Mouse (Mus musculus): ENCODE measurements at regions not wholly inside any gene's neighbourhood (a gene's known extent, or its start where the extent isn't known, plus 50 kb on each side); places are given as distances from the start of the nearest gene placed in this dataset.

DNA sequence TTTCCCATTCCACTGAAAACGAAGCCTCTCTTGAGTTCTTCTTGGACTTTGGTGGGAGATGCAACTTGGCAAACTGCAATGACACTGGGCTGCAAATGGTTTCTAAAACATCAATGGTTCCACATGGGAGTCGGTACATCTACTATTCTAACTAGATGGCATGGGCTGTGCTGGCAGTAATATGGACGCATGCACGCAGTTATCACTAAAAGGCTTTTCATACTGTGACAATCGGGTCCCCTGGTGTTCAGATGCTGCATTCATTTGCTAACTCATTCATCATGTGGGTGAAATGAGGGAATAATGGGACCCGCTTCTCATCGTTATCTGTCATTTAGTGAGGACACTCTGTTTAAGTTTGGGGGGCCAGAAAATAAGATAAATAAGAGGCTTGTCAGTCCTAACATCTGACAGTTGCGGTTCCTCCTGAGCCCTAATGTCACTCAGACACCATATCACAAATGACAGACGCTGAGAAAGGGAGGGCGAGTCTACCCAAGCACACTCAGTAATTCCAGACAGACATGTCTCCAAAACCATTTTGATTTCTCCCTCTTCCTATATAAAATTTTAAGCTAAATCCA is 553.5 kb downstream of the Rps29 start:
- Histone ChIP-seq H3K4me3 (replicated peaks in 1 of 3; ENCODE audit: low read depth in 2 of 3, low read length in 2 of 3, poor library complexity in 1 of 3) (no peak overlapping the region), H3K4me2 (ENCODE audit: insufficient read depth, low read depth, poor library complexity, severe bottlenecking) (no peak overlapping the region), H3K36me3 (replicated peaks in 1 of 2; ENCODE audit: control insufficient read depth in 1 of 2, insufficient read depth in 1 of 2, low read length in 1 of 2) (no peaks in the 10 kb centered on the region), H3K9ac (ENCODE audit: insufficient read depth, low read depth) (no peak overlapping the region), H3K27ac (ENCODE audit: insufficient read depth, low read depth) (no peak overlapping the region), H3K27me3 (replicated peaks) (no peaks in the 10 kb centered on the region), H3K9me3 (replicated peaks; ENCODE audit: low read length) (no peaks in the 10 kb centered on the region), H3K79me2 (replicated peaks; ENCODE audit: control insufficient read depth, extremely low read depth, insufficient read depth, poor library complexity, severe bottlenecking) (no peaks in the 10 kb centered on the region), H3K4me1 (ENCODE audit: control insufficient read depth in 1 of 2, insufficient read depth in 2 of 2) (no peaks in the 10 kb centered on the region)
- TF ChIP-seq PAX5 (IDR thresholded peaks at IDR 0.05; ENCODE audit: low read length) (no peak), RCOR1 (conservative IDR thresholded peaks at IDR 0.05; ENCODE audit: low read depth, low read length) (no peak), ETS1 (conservative IDR thresholded peaks at IDR 0.05; ENCODE audit: low read depth, low read length) (no peak), UBTF (IDR thresholded peaks at IDR 0.05; ENCODE audit: low read depth, low read length) (no peak), BHLHE40 (IDR thresholded peaks at IDR 0.05; ENCODE audit: low read depth, low read length) (no peak), ZMIZ1 (IDR thresholded peaks at IDR 0.05; ENCODE audit: low read depth, low read length) (no peak), GABPA (IDR thresholded peaks at IDR 0.05; ENCODE audit: insufficient replicate concordance, low read depth, low read length) (no peak), ELF1 (IDR thresholded peaks at IDR 0.05; ENCODE audit: low read depth, low read length) (no peak), TCF12 (IDR thresholded peaks at IDR 0.05; ENCODE audit: low read depth, low read length) (no peak), IRF4 (IDR thresholded peaks at IDR 0.05; ENCODE audit: low read depth, low read length) (no peak), POLR2AphosphoS2 (IDR thresholded peaks at IDR 0.05; ENCODE audit: low read depth, low read length) (no peak), TBP (conservative IDR thresholded peaks at IDR 0.05; ENCODE audit: low read depth, low read length) (no peak), JUN (IDR thresholded peaks at IDR 0.05; ENCODE audit: insufficient read depth, low read depth, low read length) (no peak), MAX (IDR thresholded peaks at IDR 0.05; ENCODE audit: low read length) (no peak), E2F4 (IDR thresholded peaks at IDR 0.05; ENCODE audit: insufficient replicate concordance, low read depth, low read length) (no peak), CTCF (conservative IDR thresholded peaks at IDR 0.05 in 1 of 2, IDR thresholded peaks at IDR 0.05 in 1 of 2; ENCODE audit: low read depth in 2 of 2, low read length in 2 of 2) (no peak)
- dilution Hi-C loops (cut with MboI; ENCODE audit: extremely low pct_ligation_motif_present, extremely low pct_unique_long_range_greater_than_20kb, low sequenced_read_pairs), result no loop called here
- in situ Hi-C loops (cut with MboI; ENCODE audit: low pct_ligation_motif_present, low pct_unique_long_range_greater_than_20kb, low sequenced_read_pairs), result no loop called here
- no peak for DNase-seq (ENCODE audit: extremely low read depth)

GRCm38 (mm10) chr12:68604524-68605299 is 554.3 kb downstream of the Rps29 start:
- Histone ChIP-seq H3K4me2 (ENCODE audit: insufficient read depth, low read depth, poor library complexity, severe bottlenecking) (no peak overlapping the region), H3K36me3 (replicated peaks in 1 of 2; ENCODE audit: control insufficient read depth in 1 of 2, insufficient read depth in 1 of 2, low read length in 1 of 2) (no peaks in the 10 kb centered on the region), H3K27ac (ENCODE audit: insufficient read depth, low read depth) (no peak overlapping the region), H3K4me3 (replicated peaks in 1 of 3; ENCODE audit: low read depth in 2 of 3, low read length in 2 of 3, poor library complexity in 1 of 3) (no peak overlapping the region), H3K4me1 (ENCODE audit: control insufficient read depth in 1 of 2, insufficient read depth in 2 of 2) (no peaks in the 10 kb centered on the region), H3K79me2 (replicated peaks; ENCODE audit: control insufficient read depth, extremely low read depth, insufficient read depth, poor library complexity, severe bottlenecking) (no peaks in the 10 kb centered on the region), H3K27me3 (replicated peaks) (no peaks in the 10 kb centered on the region), H3K9ac (ENCODE audit: insufficient read depth, low read depth) (no peak overlapping the region), H3K9me3 (replicated peaks; ENCODE audit: low read length) (no peaks in the 10 kb centered on the region)
- in situ Hi-C loops (cut with MboI; ENCODE audit: low pct_ligation_motif_present, low pct_unique_long_range_greater_than_20kb, low sequenced_read_pairs), result no loop called here
- TF ChIP-seq PAX5 (IDR thresholded peaks at IDR 0.05; ENCODE audit: low read length) (no peak), USF1 (IDR thresholded peaks at IDR 0.05; ENCODE audit: low read depth, low read length) (no peak), MYC (IDR thresholded peaks at IDR 0.05; ENCODE audit: low read depth, low read length) (no peak), ZMIZ1 (IDR thresholded peaks at IDR 0.05; ENCODE audit: low read depth, low read length) (no peak)
- dilution Hi-C loops (cut with MboI; ENCODE audit: extremely low pct_ligation_motif_present, extremely low pct_unique_long_range_greater_than_20kb, low sequenced_read_pairs), result no loop called here
- DNase-seq (ENCODE audit: extremely low read depth), result no peak
